Mouse (Mus musculus) G1E (cell line): ENCODE data around the gene Mier2. TPM values are rescaled to one million over a fixed set of nuclear protein-coding genes. Genes with fewer than 3 reads are reported as not detected.

Experiments used
- ATAC-seq: 2 replicates; pipeline ENCODE4 v1.8.0; 2016; ENCODE audit warnings: mild to moderate bottlenecking; ENCODE audit not compliant: insufficient number of reproducible peaks, poor library complexity, low FRiP score, severe bottlenecking; ENCODE audit errors: extremely low read depth
- DNase-seq: peaks from one replicate; pipeline ENCODE4 v3.0.0; 2012; ENCODE audit warnings: low spot score
- H3K27me3 ChIP-seq: 2 replicates; pipeline ENCODE4 v1.6.1; 2012; ENCODE audit warnings: mild to moderate bottlenecking, low read length, inconsistent platforms; ENCODE audit not compliant: insufficient read depth
- H3K36me3 ChIP-seq: replicated peaks from 2 replicates; pipeline ENCODE3; 2012; ENCODE audit warnings: mild to moderate bottlenecking, inconsistent platforms
- H3K4me1 ChIP-seq: 2 replicates; pipeline ENCODE4 v1.6.1; 2012; ENCODE audit warnings: low read depth, low read length, inconsistent platforms, mixed read lengths; ENCODE audit not compliant: insufficient read depth
- H3K4me3 ChIP-seq: 2 replicates; pipeline ENCODE4 v1.5.1; 2012; ENCODE audit warnings: low read depth, mild to moderate bottlenecking, inconsistent platforms, low read length, moderate library complexity, mixed read lengths
- H3K9me3 ChIP-seq: replicated peaks from 2 replicates; pipeline ENCODE4 v1.6.1; 2012; ENCODE audit warnings: inconsistent platforms
- CTCF ChIP-seq: IDR thresholded peaks from 2 replicates; pipeline ENCODE4 v1.5.1; 2012; ENCODE audit warnings: low read depth, low read length, inconsistent platforms, mixed read lengths
- GATA1 ChIP-seq: IDR thresholded peaks from 2 replicates; pipeline ENCODE4 v1.6.1; 2012; ENCODE audit warnings: borderline replicate concordance, low read length, inconsistent platforms, mixed read lengths
- GATA2 ChIP-seq: IDR thresholded peaks from 2 replicates; pipeline ENCODE4 v1.6.1; 2012; ENCODE audit warnings: low read depth, low read length, inconsistent platforms, borderline replicate concordance
- POLR2AphosphoS5 ChIP-seq: IDR thresholded peaks from 2 replicates; pipeline ENCODE4 v1.6.1; 2012; ENCODE audit warnings: low read depth, low read length, inconsistent platforms; ENCODE audit not compliant: insufficient replicate concordance
- TAL1 ChIP-seq: conservative IDR thresholded peaks from 2 replicates; pipeline ENCODE4 v1.6.1; 2012; ENCODE audit warnings: low read depth, low read length, inconsistent platforms, mixed read lengths
- polyA plus RNA-seq: library from polyadenylated mRNA; stranded (reverse); fragments of >175 nt; gene quantifications from 2 replicates; pipeline ENCODE4 v1.2.3, GENCODE M21; 2012
- total RNA-seq, 2 experiments: library from RNA; stranded (forward) in 1 of 2; stranded (reverse) in 1 of 2; fragments of 200-1000 nt in 1 of 2; fragments of >200 nt in 1 of 2; fragmentation: Nextera tagmentation in 1 of 2; gene quantifications; 2 replicates each; pipeline ENCODE4 v1.2.3; 2014 to 2017

Gene Mier2
- total and polyA plus RNA-seq, 3 experiments = 0.05 TPM; not detected in 2

GRCm38 (mm10) chr10:79585136-79585535, 30.1 kb upstream of the Mier2 start:
- TF ChIP-seq TAL1 (no peak), CTCF (no peak), GATA1 (no peak), GATA2 (no peak), POLR2AphosphoS5 (no peak)
- H3K4me1 ChIP-seq = no peaks in the 10 kb centered on the region
- H3K36me3 ChIP-seq = no peaks in the 10 kb centered on the region
- no peaks in the 10 kb centered on the region for H3K9me3 ChIP-seq
- peaks cover 5% of the 10 kb centered on the region; the same call in 1 of the 2 replicates for H3K27me3 ChIP-seq
- no peak for DNase-seq
- no peak overlapping the region for H3K4me3 ChIP-seq
- ATAC-seq = no peak

GRCm38 (mm10) chr10:79584426-79584825, 29.4 kb upstream of the Mier2 start:
- Histone ChIP-seq H3K27me3 (peaks cover 9% of the 10 kb centered on the region), H3K36me3 (no peaks in the 10 kb centered on the region), H3K4me3 (no peak overlapping the region), H3K9me3 (no peaks in the 10 kb centered on the region), H3K4me1 (no peaks in the 10 kb centered on the region)
- DNase-seq (no peak), ATAC-seq (no peak)
- TF ChIP-seq CTCF = no peak
- no peak for TF ChIP-seq GATA2
- TF ChIP-seq TAL1 = no peak
- no peak for TF ChIP-seq POLR2AphosphoS5
- TF ChIP-seq GATA1 = no peak

DNA sequence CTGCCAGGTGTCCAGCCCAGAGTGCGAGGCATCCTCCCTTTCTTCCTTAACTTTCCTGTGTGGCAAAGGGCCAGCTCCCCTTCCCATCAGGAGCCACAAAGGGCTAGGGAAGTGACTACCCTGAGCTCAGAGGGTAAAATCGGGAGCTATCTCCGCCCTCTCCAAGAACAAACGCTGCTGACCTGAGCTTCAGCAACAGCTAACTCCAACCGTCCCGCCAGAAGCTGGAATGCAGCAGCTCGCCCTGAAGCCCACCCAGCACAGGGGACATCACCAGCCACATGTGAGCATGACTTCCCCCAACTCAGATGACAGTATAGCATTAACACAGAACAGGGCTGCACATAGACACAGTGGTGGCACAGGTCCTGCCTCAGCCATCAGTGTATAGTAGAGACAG, 29.0 kb upstream of the Mier2 start:
- no peaks in the 10 kb centered on the region for H3K9me3 ChIP-seq
- no peak for ATAC-seq
- H3K36me3 ChIP-seq = no peaks in the 10 kb centered on the region
- TF ChIP-seq POLR2AphosphoS5 (no peak), CTCF (no peak), GATA1 (no peak), GATA2 (no peak), TAL1 (no peak)
- H3K4me3 ChIP-seq = no peak overlapping the region
- peaks cover 9% of the 10 kb centered on the region for H3K27me3 ChIP-seq
- no peak for DNase-seq
- H3K4me1 ChIP-seq = no peaks in the 10 kb centered on the region

- no peak for DNase-seq
- Histone ChIP-seq H3K36me3 (no peaks in the 10 kb centered on the region), H3K27me3 (peaks cover 6% of the 10 kb centered on the region; the same call in 1 of the 2 replicates), H3K9me3 (no peaks in the 10 kb centered on the region), H3K4me1 (no peaks in the 10 kb centered on the region), H3K4me3 (no peak overlapping the region)
- no peak for TF ChIP-seq TAL1
- no peak for TF ChIP-seq GATA2
- TF ChIP-seq GATA1 = no peak
- no peak for TF ChIP-seq POLR2AphosphoS5
- no peak for TF ChIP-seq CTCF
- ATAC-seq = no peak
These were observed 26.5 kb upstream of the Mier2 start for GRCm38 (mm10) chr10:79581501-79581900.

GRCm38 (mm10) chr10:79580811-79581210, 25.8 kb upstream of the Mier2 start:
- no peak for ATAC-seq

DNA sequence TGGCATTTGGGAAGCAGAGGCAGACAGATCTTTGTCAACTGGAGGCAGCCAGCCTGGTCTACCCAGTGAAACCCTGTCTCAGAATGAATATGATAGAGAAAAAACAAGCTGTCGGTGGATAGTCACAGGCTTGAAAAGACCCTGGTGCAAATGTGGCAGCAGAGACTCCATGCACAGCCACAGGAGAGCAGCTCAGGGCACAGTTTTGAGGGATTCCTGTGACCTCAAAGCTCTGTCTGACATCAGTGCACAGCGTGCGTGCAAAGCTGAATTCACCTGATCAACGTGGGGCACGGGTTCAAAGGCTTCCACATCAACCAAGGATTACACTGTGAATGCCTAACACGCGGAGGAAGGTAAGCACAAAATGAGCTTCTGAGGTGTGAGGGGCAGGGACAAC, 25.4 kb upstream of the Mier2 start:
- no peak overlapping the region for H3K4me3 ChIP-seq
- no peaks in the 10 kb centered on the region for H3K36me3 ChIP-seq
- H3K9me3 ChIP-seq = no peaks in the 10 kb centered on the region
- ATAC-seq (no peak), DNase-seq (no peak)
- no peaks in the 10 kb centered on the region for H3K4me1 ChIP-seq
- peaks cover 6% of the 10 kb centered on the region; the same call in 1 of the 2 replicates for H3K27me3 ChIP-seq
- TF ChIP-seq GATA1 = no peak
- no peak for TF ChIP-seq CTCF
- TF ChIP-seq TAL1 = no peak
- TF ChIP-seq POLR2AphosphoS5 = no peak
- TF ChIP-seq GATA2 = no peak

More at GRCm38 (mm10) chr10:79580811-79581210, 25.8 kb upstream of the Mier2 start:
- no peak for DNase-seq
- Histone ChIP-seq H3K36me3 (no peaks in the 10 kb centered on the region), H3K9me3 (no peaks in the 10 kb centered on the region), H3K4me3 (no peak overlapping the region), H3K27me3 (peaks cover 6% of the 10 kb centered on the region; the same call in 1 of the 2 replicates), H3K4me1 (no peaks in the 10 kb centered on the region)
- TF ChIP-seq TAL1 (no peak), CTCF (peak; percentile 41; the same call in 1 of the 2 replicates)

DNA sequence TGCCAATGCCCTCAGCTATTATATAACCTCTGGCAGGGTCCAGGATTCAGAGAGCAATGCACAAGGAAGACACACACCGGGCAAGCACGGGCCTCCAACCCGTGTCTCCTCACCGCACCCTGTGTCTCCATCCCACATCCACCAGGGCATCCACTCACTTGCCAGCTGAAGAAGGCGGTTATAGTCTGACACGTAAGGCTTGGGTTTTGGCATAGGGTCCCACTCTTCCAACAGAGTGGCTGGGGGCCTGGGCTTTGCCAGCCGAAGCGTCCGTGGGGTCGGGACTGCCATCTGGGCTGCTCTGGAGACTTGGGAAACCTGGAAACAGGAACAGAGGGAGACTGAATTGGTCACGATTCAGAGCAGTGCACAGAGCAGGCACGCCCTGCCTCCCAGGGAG, 24.8 kb upstream of the Mier2 start:
- ATAC-seq = no peak
- peaks cover 6% of the 10 kb centered on the region; the same call in 1 of the 2 replicates for H3K27me3 ChIP-seq
- no peak for DNase-seq
- H3K4me3 ChIP-seq = no peak overlapping the region
- TF ChIP-seq GATA1 (no peak), TAL1 (no peak), POLR2AphosphoS5 (no peak), GATA2 (no peak), CTCF (no peak)
- no peaks in the 10 kb centered on the region for H3K36me3 ChIP-seq
- no peaks in the 10 kb centered on the region for H3K9me3 ChIP-seq
- H3K4me1 ChIP-seq = no peaks in the 10 kb centered on the region
